25 mouse cellular contexts compared by ENCODE assay signal in genomic region chr16:8401171-8401955, GRCm38 (mm10). TPM values are rescaled to one million over a fixed set of nuclear protein-coding genes. Genes with fewer than 3 reads are reported as not detected.
DNase-seq lines count a peak whose midpoint lies in the region; ATAC-seq lines count a peak whose summit lies in the region.
"Had no signal": no experiment of that assay in that cellular context is flagged by ENCODE, and none has a peak within 500 bp of the region (broad histone marks: within the 10 kb centered on the region; RNA-seq: fewer than 3 reads in every experiment).

No protein-coding gene starts in this region.

- 50% methylated on average over 9 of the region's 9 CpGs for WGBS in kidney, embryonic 14.5 days

- no peak overlapping the region for H3K4me3 ChIP-seq in kidney, embryonic 14.5 days (ENCODE audit: low read length)
- H3K4me3 ChIP-seq: embryonic facial prominence, embryonic 15.5 days; limb, embryonic 15.5 days had no signal

- no peak overlapping the region for H3K9ac ChIP-seq in kidney, embryonic 14.5 days (ENCODE audit: low read depth, low read length)
- H3K9ac ChIP-seq: embryonic facial prominence, embryonic 15.5 days; limb, embryonic 15.5 days; liver, embryonic 14.5 days had no signal

- no peaks in the 10 kb centered on the region for H3K27me3 ChIP-seq in kidney, embryonic 14.5 days (ENCODE audit: control insufficient read depth, insufficient read depth, low read length)
- H3K27me3 ChIP-seq: embryonic facial prominence, embryonic 15.5 days; limb, embryonic 15.5 days had no signal

- H3K4me1 ChIP-seq in kidney, embryonic 14.5 days (ENCODE audit: control insufficient read depth, insufficient read depth, low read length) = 0 out of 2 replicates have a peak, but pooled peaks cover 5% of the 10 kb centered on the region
- H3K4me1 ChIP-seq: embryonic facial prominence, embryonic 15.5 days had no signal

- 0 out of 2 replicates have a peak, but pooled peaks have one; percentile 26 for ATAC-seq in kidney, embryonic 14.5 days (ENCODE audit: low FRiP score, low TSS enrichment)
- ATAC-seq: forebrain, embryonic 16.5 days; hindbrain, postnatal 0 days; Patski had no signal

- no peaks in the 10 kb centered on the region for H3K36me3 ChIP-seq in kidney, embryonic 14.5 days (ENCODE audit: control insufficient read depth, insufficient read depth, low read length)
- H3K36me3 ChIP-seq: embryonic facial prominence, embryonic 15.5 days; G1E; limb, embryonic 15.5 days had no signal

- no peak for DNase-seq in kidney, adult 18-20 months
- peak; percentile 20 for DNase-seq in lung, postnatal 36 days
- no peak for DNase-seq in lung, postnatal 25 days (ENCODE audit: low spot score)
- DNase-seq in embryo, embryonic 11 days = peak; percentile 31
- peak; percentile 21 for DNase-seq in mesoderm, embryonic 11.5 days (ENCODE audit: low read depth, low spot score)
- no peak for DNase-seq in cerebellum, adult 9-11 months
- DNase-seq: adrenal gland, postnatal 36 days; B cell, adult 2 months; cerebellum, postnatal 10 days; gastrocnemius, postnatal 10 days; heart, adult 11 months; kidney, adult 8-10 months; left cerebral cortex, postnatal 4 days; thymus, postnatal 36 days had no signal

- no peaks in the 10 kb centered on the region for H3K9me3 ChIP-seq in kidney, embryonic 14.5 days (ENCODE audit: control insufficient read depth, low read length)
- H3K9me3 ChIP-seq: embryonic facial prominence, embryonic 15.5 days; G1E; limb, embryonic 15.5 days had no signal

- H3K27ac ChIP-seq in kidney, embryonic 14.5 days (ENCODE audit: low read depth, low read length) = 0 out of 2 replicates have a peak overlapping the region, but pooled peaks have one; percentile 17
- H3K27ac ChIP-seq: embryonic facial prominence, embryonic 15.5 days; hindbrain, postnatal 0 days; limb, embryonic 15.5 days; liver, embryonic 14.5 days had no signal

- no peak overlapping the region for H3K4me2 ChIP-seq in kidney, embryonic 14.5 days (replicated peaks; ENCODE audit: low read depth, low read length)
- H3K4me2 ChIP-seq: embryonic facial prominence, embryonic 15.5 days; heart, embryonic 11.5 days; limb, embryonic 15.5 days had no signal

RNA-seq across cellular contexts. Expression of gene Tmem114, which starts 23.6 kb away (rescaled TPM):
- polyA plus RNA-seq in kidney, embryonic 14.5 days (2014; fragmentation: Nextera tagmentation; extraction: Ambion mirVana) = not detected in 2 replicates
- polyA plus RNA-seq: embryonic facial prominence, embryonic 15.5 days; G1E; heart, embryonic 11.5 days; heart, postnatal 0 days; limb, embryonic 15.5 days; lung, embryonic 16.5 days; Patski had no signal

Comparison
In these comparisons a context has a peak if more than half of its experiments do, and no peak if none do; other contexts are left out.
1. DNase-seq: peak in lung, postnatal 36 days (single experiment), embryo, embryonic 11 days (single experiment) and mesoderm, embryonic 11.5 days (single experiment); none in kidney, adult 18-20 months (single experiment), lung, postnatal 25 days (single experiment) and cerebellum, adult 9-11 months (single experiment).